Mouse (Mus musculus) layer of hippocampus, postnatal 14 days (tissue): ENCODE data around the gene Hpcal4. TPM values are rescaled to one million over a fixed set of nuclear protein-coding genes. Genes with fewer than 3 reads are reported as not detected.

ENCODE experiments used
- DNase-seq, 2 experiments: peaks; one replicate each; pipeline ENCODE4 v3.0.0; 2021 to 2022; ENCODE audit warnings: low spot score in 2 of 2, mixed read lengths in 1 of 2
- total RNA-seq, 2 experiments: library from RNA; stranded (reverse); gene quantifications; 2 replicates each; pipeline ENCODE4 v1.2.3; 2021

The Hpcal4 gene
- total RNA-seq, 2 experiments from 2014 or later = 331 to 338 TPM

DNA sequence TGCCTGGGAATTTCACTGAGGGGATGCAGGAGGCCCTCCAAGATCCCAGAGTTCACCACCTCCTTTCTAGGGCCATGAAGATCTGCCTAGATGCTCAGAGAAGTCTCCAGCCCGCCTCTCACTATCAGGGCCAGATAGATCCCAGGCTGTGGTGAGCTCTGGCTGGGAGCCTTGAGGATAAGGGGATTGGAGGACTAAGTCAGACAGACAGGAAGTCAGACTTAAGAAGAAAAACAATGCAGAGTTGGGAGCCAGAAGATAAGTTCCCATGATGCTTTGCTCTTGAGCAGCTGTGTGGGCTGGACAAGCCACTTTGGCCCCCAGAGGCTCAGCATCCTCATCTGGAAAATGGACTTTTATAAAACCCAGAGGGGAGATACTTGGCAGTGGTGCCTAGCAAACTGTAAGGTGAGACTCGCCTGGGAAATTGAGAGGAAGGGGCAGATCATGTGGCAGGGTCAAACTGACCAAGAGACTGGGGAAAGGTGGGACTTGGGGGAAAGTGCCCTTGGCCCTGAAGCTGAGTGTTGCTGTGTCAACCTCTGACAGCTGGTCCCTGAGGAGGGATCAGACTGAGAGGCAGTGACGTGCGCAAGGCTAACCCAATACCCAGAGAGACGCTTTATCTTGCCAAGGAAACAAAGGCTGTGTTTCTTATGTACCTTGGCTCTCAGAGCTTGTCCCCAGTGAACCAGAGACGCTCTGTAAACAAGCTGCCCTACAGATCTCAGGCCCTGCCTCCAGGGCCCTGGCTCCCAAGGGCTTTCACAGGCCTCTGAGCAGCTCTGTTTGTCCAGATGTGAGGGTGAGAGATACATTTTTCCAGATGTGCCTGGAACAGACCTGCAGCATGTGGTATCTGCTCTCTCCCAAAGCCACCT, 54.6 kb downstream of the Hpcal4 start:
- DNase-seq = no peak

GRCm38 (mm10) chr4:123239361-123240203, 56.6 kb downstream of the Hpcal4 start:
- no peak for DNase-seq

Other genes starting within 250 kb of the Hpcal4 start
- gene Mfsd2a, start 222.0 kb upstream of the Hpcal4 start, total RNA-seq = 10 to 100 TPM; 71.2 to 86.1 TPM
- gene Mycl, start 187.6 kb upstream of the Hpcal4 start, total RNA-seq = 10 to 100 TPM; 41.7 to 47.2 TPM
- 10 to 100 TPM; 25.2 to 27.6 TPM for gene Trit1, start 166.6 kb upstream of the Hpcal4 start, total RNA-seq
- under 1 TPM; 0.62 to 0.86 TPM for gene Bmp8b, start 78.1 kb upstream of the Hpcal4 start, total RNA-seq
- gene Oxct2b, start 67.0 kb upstream of the Hpcal4 start, total RNA-seq = under 1 TPM; 0.30 to 0.38 TPM
- 10 to 100 TPM; 17.5 to 21.5 TPM for gene Ppie, start 43.3 kb upstream of the Hpcal4 start, total RNA-seq
- 1 to 10 TPM; 9.3 to 9.8 TPM for gene Nt5c1a, start 18.3 kb downstream of the Hpcal4 start, total RNA-seq
- 1 to 10 TPM; 6.7 to 7.7 TPM for gene Heyl, start 50.3 kb downstream of the Hpcal4 start, total RNA-seq
- 10 to 100 TPM; 39.4 to 45.7 TPM for gene Pabpc4, start 79.1 kb downstream of the Hpcal4 start, total RNA-seq
- gene Oxct2a, start 140.4 kb downstream of the Hpcal4 start, total RNA-seq = under 1 TPM in 1 of 2 experiments, not detected in 1; 0.18 TPM
- not detected for gene Bmp8a, start 160.0 kb downstream of the Hpcal4 start, total RNA-seq